Mouse (Mus musculus): ENCODE measurements around the gene Slc7a1.

Slc7a1 gene

DNA sequence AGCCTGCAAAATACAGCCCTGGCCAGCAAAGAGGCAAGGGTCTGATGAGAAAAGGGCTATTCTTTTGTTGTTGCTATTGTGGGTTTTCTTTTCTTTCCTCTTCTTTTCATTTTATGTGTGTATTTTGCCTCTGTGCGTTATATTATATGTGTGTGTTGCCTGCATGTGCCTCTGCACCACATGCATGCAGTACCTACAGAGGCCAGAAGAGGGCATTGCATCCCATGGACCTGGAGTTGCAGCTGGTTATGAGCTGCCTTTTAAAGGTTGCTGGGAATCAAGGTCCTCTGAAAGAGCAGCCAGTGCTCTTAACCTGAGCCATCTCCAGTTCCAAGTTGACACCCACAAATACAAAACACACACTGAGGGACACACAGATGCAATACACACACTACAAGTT lies 29.1 kb downstream of the Slc7a1 start:
- in situ Hi-C loops (cut with MboI, MseI) = no loop called here

DNA sequence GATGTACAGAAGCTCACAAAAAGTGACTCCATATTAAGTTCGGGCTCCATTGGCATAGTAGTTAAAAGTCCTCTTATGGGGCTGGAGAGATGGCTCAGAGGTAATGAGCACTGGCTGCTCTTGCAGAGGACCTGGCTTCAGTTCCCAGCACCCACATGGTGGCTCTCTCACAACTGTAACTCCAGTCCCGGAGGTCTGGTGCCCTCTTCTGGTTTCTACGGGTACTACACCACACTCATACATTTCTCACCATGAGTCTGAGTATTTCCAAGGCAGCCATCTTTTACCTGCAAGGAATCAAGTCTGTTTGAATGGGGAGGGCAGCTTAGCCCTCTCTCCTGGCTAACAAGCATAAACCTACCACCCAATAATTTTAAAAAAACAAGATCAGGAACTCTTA lies 30.5 kb downstream of the Slc7a1 start:
- in situ Hi-C loops (cut with MboI, MseI) = no loop called here

DNA sequence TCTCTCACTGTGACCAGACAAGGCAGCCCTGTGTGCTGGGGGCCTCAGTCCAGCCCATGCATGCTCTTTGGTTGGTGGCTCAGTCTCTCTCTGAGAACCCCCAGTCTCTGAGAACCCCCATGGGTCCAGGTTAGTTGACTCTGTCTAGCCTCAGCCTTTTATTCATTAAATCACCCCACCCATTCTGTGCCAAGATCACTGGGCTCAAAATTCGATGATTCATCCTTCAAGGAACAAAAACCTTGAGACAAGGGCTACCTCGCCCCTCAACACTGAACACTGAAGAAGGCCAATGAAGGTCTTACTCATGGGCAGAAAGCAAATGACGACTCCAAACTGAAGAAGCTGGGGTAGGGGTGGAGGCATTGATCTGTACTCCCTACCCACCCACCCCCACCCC lies 31.9 kb downstream of the Slc7a1 start:
- in situ Hi-C loops (cut with MboI, MseI) = no loop called here

DNA sequence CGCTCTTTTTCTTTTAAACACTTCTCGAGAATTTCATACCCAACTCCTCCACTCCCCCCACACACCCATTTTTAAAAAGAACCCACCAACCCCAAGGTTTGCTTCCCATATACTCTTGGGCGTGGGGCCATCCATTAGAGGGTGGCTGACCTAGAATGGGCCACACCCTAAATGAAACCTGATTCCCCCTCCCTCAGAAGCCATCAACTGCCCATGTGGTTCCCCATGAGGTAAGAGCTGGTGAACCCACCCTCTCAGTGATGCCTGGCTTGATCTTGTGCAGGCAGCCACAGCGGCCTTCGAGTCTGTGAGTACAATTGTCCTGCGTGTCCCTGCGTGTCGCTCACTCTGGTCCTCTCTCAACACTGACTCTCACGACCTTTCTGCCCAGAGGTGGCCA lies 33.2 kb downstream of the Slc7a1 start:
- in situ Hi-C loops (cut with MboI, MseI) = no loop called here

DNA sequence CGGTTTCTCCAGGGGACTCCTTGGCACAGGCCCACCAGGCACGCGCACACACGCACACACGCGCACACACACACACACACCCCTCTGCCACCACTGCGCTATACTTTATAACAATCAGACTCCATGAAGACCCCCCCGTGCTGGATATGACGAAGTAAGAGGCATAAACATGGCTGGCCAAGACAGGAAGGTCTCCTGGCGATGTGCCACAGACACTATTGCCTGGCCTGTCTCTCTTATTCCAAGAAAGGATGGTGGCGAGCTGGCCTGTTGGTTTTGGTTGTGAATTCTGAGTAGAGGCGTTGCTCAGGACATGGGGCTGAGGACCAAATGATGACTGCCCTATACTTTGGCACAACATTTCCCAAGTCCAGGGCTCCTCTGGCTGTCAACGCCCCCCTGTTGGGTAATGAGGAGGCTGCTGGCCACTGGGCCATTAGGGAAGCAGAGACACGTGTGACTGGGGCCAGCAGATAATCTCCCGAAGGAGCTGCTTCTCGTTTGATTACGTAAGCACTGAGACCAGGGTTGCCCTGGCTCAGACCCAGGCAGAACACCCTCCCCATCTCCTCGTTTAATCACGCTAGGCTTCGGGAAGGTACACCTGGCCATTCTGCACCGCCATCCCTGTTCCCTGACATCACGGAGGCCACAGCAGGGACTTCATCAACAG lies 36.1 kb downstream of the Slc7a1 start:
- in situ Hi-C loops (cut with MboI, MseI) = no loop called here

DNA sequence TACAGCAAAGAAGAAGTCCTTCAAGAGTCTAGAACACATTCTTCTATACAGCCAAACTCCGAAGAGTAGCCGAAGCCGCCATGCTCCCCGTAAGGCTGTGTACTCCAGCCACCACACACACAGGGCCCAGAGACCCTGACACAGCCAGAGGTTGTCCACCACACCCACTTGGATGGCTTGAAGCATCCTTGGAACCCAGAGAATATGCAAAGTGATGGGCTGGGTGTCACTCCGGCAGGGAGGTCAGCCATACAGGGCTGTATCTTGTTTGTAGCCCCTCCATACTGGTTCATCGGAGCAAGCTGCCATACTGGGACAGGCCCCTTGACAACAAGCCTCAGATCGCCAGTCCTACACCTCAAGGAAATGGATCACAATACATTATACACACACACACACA lies 37.4 kb downstream of the Slc7a1 start:
- in situ Hi-C loops (cut with MboI, MseI) = no loop called here

DNA sequence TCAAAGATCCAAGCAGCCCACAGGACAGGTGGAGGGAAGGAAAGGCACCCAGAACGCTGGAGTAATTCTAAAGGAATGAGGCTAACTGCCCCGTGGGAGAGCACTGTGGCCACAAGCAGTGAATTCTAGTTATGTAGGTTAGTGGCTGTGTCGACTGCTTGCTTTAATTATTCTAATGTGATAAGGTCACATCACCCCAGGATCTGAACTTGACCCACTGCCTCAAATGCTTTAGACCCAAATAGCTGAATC lies 38.0 kb downstream of the Slc7a1 start:
- in situ Hi-C loops (cut with MboI, MseI) = no loop called here

DNA sequence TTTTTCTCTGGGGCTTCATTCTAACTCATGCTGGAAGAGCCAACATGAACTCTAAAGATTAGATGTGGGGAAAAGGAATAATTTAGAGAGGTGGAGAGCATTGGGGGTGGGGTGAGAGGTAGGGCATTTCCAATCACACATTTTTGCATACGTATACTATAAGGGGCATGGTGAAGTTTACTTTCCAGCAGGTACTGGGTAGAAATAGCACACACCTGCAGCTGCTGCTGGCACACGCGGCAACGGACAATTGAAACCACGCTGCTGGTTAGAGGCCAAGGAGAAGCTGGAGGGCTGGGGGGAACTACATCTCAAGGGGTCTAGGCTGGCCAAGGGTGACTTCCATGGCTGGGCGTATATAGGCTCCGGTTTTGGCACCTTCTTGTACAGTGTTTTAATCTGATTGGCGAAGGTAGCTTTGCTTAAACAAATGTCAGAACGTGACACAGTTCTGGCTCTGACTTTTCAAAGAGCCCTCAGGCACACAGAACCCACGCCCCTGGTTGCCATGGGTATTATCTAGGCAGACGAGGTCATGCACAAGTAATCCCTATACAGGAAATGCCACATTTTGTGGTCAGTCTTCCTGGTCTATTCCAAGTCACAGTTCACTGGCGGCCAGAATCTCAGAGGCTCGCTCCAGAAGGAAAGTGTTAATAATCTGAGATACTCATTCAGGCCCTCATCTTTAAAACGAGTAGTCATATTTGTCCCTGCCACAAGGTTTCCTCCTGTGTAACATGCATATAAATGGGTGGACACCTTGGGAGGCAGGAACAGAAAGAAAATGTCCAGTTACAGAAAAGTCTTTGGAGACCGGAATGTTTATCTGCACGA lies 38.6 kb downstream of the Slc7a1 start:
- in situ Hi-C loops (cut with MboI, MseI) = no loop called here

DNA sequence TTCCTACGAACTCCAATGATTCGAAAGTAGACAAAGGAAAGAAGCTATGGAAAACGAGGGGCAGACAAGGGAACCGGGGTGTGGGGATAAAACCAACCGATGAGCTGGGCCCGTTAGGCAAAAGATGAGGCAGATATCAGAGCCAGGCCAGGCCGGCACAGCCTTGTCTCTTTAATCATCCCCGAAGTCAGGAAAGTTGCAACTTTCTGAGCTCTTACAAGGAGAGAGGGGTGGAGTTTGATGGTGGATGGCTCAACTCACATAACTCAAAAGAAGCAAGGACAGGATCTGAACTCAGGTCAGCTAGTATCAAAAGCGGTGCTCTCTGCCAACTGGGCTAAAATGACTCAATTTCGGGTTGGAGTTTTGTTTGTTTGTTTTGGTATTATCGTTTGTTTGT lies 40.6 kb downstream of the Slc7a1 start:
- in situ Hi-C loops (cut with MboI, MseI) = no loop called here

DNA sequence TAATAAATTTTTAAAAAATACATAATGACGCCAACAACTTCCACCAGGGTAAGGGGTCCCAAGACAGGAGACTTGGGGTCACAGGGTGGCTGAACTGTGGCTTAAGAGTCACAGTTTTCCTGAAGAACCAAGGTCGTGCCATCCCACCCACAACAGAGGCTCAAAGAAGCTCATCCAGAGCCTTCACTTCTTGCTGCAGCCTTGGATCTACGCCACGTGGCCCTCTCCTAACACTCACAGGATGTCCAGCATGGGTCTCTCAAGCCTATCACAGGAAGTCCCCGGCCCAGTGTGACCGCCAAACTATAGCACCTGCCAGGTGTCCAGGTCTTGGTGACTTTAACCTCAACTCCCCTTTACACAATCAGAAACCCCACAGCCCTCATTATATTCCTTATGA lies 42.5 kb downstream of the Slc7a1 start:
- in situ Hi-C loops (cut with MboI, MseI) = no loop called here

DNA sequence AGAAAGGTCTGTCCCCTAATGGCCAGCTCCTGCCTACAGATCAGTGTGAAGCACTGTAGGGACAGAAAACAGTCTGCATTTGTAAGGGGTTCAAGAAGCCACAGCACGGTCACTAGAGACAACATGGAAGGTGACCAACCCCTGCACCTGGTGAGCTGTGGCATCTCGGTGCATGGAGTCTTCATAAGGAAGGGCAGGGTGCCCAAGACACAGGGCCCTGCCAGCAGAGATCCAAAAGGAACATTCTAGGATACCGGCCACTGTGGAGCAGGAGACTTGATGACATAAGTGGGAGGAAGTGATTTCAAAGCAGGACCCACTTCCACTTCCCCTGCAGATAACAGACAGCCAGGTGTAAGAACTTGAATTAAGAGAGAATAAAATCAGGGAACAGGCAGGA lies 43.9 kb downstream of the Slc7a1 start:
- in situ Hi-C loops (cut with MboI, MseI) = no loop called here

DNA sequence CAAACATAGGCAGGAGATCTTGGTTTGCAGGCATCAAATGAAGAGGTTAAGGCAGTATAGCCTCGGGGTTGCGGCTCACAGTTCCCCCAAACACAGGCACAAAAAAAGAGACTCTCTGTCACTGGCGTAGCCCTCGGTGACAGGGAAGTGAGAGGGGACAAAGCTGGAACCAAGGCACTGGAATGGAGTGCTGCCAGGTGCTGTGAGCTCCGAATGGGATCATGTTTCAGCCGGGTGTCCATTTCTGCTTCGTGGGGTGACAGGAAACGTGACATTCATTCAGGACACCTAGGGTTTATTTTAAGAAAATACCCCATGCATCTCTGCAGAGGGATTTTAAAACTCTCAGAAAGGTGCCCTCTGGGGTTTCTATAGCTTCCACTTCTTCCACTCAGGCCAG lies 45.2 kb downstream of the Slc7a1 start:
- in situ Hi-C loops (cut with MboI, MseI) = no loop called here

DNA sequence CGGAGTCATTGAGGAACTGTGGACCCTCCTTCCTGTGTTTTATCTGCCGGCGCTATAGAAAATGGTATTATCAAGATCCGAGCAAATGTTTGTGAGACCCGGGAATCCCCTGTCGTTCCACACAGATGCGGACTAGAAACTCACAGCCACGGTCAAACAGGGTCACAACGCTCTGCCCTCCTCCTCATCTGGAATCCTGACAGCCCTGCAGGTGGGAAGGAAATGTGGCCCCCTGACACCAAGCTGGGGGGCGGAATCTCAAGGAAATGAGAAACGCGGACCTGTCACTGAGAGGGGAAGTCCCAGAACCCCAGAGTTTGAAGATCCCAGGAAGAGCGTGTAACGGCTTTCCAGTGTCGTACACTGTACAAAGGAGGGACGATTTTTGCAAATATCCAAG lies 46.3 kb downstream of the Slc7a1 start:
- in situ Hi-C loops (cut with MboI, MseI) = no loop called here

DNA sequence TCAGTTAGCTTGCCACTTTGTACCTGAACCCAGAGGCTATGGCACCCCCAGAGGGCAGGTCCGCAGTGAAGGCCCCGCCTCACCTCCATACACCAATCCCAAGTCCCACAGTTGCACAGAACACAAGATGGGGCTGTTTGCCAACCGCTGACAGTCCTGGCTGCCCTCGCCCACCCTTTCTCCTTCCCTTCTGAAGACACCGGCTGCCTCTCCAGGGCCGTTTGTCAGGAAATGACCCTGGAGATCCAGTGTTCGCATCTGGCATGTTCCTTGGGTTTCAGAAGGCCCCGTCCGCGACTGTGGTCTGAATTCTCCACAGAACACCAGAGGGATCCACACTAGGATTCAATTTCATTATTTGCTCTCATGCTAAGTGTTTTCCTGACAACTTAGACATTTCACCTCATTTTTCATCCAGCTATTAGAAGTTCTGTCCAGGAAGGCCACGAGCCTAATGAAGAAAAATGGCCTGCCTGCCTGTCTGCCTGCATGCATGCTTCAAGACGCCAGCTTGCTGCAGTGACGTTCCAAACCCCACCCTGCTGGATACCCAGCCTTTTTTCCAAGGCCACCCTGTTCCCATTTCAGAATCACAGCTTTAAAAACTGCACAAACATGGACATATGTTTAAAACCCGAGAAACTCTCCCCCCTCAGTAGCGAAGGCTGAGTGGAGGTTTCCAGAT lies 50.2 kb downstream of the Slc7a1 start:
- in situ Hi-C loops (cut with MboI, MseI) = no loop called here

DNA sequence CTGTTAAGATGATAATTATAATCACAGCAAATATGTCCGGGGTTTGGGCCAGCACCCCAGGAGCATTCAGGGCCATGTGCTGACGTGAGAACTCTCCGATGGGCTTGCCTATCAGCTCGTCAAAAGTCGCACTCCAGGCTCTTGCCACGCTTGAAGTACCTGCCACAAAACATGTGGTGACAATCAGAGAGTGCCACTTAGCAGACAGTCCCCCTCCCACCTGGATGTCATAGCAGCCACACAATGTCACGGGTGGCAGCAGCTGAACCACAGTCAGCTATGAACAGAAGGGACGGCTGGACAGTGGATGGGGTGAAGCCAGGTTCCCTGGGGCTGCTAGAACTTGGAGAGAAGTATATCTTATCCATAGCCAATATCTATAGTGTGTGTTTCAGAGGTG lies 51.6 kb downstream of the Slc7a1 start:
- in situ Hi-C loops (cut with MboI, MseI) = no loop called here

DNA sequence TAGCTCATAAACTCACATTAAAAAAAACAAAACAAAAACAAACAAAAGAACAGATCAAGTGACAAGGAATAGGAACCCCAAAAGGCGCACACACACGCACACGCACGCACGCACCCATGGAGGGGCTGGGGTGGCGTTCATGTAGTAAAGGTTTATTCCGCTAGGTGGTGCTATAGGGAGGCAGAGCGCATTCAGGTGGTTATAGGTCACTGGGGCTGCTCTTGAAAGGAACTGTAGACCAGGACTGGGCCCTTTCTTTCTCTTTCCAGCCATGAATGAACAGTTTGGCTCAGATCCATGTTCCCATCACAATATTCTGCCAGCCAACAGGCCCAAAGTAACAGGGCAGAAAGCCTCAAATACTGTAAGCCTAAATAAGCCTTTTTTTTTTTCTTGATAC lies 53.2 kb downstream of the Slc7a1 start:
- in situ Hi-C loops (cut with MboI, MseI) = no loop called here

DNA sequence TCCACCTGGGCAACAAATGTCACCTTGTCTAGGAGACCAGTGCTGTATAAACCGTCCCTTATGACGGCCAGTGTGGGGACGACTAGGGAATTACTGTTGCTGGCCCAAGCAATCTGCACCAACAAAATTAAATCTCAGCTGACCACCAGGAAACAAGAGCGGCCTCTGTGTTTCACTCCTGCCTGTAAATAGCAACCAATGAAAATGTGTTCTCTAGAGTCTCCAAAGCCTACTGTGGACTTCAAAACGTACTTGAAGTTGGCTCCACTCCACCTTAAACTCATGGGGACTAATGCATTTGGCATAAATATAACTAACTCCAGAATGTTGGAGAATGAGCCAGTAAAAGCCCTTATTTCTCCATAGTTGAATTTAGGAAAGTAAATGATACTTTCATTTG lies 55.3 kb downstream of the Slc7a1 start:
- in situ Hi-C loops (cut with MboI, MseI) = no loop called here

DNA sequence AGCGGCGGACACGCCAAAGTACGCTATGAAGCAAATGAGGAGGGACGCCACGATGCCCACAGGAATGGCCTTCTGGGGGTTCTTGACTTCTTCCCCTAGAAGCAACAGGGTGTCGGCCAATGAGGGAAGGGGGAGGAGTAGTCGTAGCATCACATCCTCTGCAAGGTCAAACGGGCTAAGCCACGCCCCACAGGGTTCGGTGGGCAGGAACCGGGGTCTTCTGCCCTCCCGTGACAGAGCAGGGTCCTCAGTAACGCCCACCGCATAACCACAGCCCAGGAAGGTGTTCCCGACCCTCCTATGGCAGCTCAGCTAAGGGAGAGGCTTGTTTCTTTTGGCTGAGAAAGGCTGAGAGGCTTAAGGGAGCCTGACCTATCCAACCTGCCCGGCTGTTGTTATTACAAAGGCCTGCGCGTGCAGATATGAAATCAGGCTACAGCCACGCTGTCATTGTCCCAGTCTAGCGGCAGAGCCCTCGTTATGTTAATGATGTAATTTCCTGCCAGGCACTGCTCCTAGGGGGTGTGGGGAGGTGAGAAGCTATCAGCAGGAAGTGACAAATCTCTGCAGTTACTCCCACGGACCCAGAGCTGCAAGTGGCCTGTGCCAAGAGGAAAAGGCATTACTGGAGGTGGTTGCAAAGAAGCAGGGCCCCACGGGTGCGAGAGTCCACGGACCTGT lies 57.5 kb downstream of the Slc7a1 start:
- in situ Hi-C loops (cut with MboI, MseI) = no loop called here

DNA sequence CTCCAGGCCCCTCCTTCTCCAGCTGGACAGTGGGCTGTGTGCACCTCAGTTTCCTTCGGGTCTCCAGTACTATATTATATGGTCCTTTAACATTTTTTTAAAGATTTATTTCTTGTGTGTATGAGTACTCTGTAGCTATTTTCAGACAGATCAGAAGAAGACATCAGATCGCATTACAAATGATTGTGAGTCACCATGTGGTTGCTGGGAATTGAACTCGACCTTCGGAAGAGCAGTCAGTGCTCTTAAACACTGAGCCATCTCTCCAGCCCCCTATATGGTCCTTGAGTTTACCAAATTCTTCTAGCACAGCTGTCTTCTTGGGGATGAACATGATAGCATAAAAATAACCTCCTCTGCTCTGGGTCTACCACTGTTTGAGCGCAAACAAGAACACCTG lies 60.6 kb downstream of the Slc7a1 start:
- in situ Hi-C loops (cut with MboI, MseI) = loop anchor here (5.0 kb wide), 1 partner anchor 108 kb away; no protein-coding TSS in a partner anchor

DNA sequence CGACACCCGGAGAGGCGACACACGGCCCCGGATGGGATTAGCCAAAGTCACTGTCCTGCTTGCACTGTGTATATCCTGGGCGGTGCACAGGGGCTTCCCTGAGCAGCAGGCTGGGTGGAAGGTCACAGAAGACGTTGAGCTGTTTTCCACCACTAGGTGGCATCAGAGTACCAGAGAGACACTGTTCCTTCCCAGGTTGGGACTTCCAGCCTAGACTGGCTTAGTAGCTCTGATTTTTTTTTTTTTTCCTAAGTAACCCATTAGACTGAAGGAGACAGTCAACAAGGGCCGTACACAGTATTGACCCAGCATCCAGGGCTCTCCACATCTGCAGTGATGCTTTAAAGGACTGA lies 67.1 kb downstream of the Slc7a1 start:
- in situ Hi-C loops (cut with MboI, MseI) = no loop called here

DNA sequence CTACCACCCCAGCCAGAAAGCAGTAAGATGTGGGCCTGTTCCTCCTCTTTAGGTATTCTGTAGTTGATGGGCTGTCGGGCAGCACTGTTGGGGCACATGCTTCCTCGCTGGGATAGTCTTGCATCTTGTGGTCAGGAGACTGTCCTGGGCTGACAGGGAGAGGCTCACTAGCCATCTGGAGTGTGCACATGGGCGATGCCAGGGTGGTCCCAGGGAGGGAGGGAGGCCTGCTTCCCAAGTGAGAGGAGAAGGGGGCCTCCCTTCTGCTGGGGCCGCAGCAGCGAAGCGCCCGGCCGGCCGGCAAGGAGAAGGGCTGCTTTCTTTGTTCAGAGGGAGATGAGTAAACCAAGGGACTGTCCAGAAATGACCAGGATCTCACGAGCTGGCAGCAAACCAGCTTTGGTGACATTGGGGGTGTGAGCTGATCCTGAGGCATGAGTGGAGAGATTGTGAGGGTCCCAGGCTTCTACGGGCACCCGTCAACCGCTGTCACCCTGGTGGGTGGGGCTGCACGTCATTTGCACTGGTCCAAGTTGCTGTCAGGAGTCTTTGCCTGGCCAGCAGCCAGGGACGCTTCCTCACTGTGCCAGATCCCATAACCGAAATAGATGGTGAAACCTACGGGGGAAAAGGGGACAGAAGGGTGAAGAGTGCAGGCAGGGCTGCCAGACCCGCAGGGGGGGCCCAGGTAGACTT lies 67.6 kb downstream of the Slc7a1 start:
- in situ Hi-C loops (cut with MboI, MseI) = no loop called here

DNA sequence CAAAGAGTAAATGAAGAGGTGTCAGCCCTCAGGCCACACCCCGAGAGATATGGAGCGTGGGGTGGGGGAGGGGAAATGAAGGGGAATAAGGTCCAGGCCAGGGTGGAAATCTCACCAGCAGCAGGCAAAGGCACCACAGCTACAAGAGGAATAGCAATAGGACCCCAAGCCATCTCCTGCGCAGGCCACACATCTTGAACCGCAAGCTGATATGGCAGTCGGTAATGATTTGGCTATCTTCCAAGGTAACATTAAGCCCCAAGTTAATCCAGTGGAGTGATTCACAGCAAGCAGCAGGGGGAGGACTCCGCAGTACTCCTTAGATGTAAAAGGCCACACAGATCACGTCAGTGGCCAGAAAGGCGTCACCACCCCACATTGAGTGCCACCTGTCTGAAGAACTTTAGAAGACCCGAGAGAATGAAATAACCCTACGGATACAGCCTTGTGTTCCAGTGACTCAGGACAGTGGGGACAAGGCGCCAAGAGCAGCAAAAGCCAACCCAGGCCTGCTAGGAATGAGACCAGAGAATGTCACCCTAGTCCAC lies 68.4 kb downstream of the Slc7a1 start:
- in situ Hi-C loops (cut with MboI, MseI) = no loop called here
